Mouse (Mus musculus) heart, postnatal 14 days (tissue): ENCODE results near the gene Inpp5a. TPM values are rescaled to one million over a fixed set of nuclear protein-coding genes. Genes with fewer than 3 reads are reported as not detected.

ENCODE experiments used
- DNase-seq, 2 experiments: peaks; one replicate each; pipeline ENCODE4 v3.0.0; 2021 to 2022
- intact Hi-C: fragments of 180-260 bp; cut with DNase I; formaldehyde crosslinking; loops from one replicate; pipeline ENCODE4 v1.15.1; 2025
- total RNA-seq, 2 experiments: library from RNA; stranded (reverse); gene quantifications; 2 replicates each; pipeline ENCODE4 v1.2.3; 2021

Inpp5a gene
- total RNA-seq, 2 experiments from 2014 or later = 201 to 215 TPM

GRCm38 (mm10) chr7:139368722-139369380, 20.1 kb upstream of the Inpp5a start:
- intact Hi-C loops = no loop called here
- DNase-seq = peak; percentile 81 to 86

GRCm38 (mm10) chr7:139369501-139370088, 19.3 kb upstream of the Inpp5a start:
- intact Hi-C loops = loop anchor here (2.0 kb wide), 1 partner anchor 17 kb away; no protein-coding TSS in a partner anchor
- DNase-seq = no peak

GRCm38 (mm10) chr7:139371389-139371788, 17.5 kb upstream of the Inpp5a start:
- intact Hi-C loops = loop anchor here (2.0 kb wide), 1 partner anchor 15 kb away; no protein-coding TSS in a partner anchor
- DNase-seq = no peak

- intact Hi-C loops = no loop called here
- DNase-seq = no peak
These were observed 11.5 kb upstream of the Inpp5a start for GRCm38 (mm10) chr7:139377381-139377780.

GRCm38 (mm10) chr7:139378355-139378754, 10.6 kb upstream of the Inpp5a start:
- no peak for DNase-seq
- intact Hi-C loops = no loop called here

GRCm38 (mm10) chr7:139379745-139380144, 9.2 kb upstream of the Inpp5a start:
- intact Hi-C loops = no loop called here
- no peak for DNase-seq

GRCm38 (mm10) chr7:139380225-139380624, 8.7 kb upstream of the Inpp5a start:
- intact Hi-C loops = no loop called here

GRCm38 (mm10) chr7:139381877-139382276, 7.0 kb upstream of the Inpp5a start:
- intact Hi-C loops = no loop called here

More at GRCm38 (mm10) chr7:139380225-139380624, 8.7 kb upstream of the Inpp5a start:
- no peak for DNase-seq

GRCm38 (mm10) chr7:139382796-139383195, 6.1 kb upstream of the Inpp5a start:
- intact Hi-C loops = no loop called here
- DNase-seq = no peak

More at GRCm38 (mm10) chr7:139381877-139382276, 7.0 kb upstream of the Inpp5a start:
- DNase-seq = no peak

GRCm38 (mm10) chr7:139384500-139384899, 4.4 kb upstream of the Inpp5a start:
- intact Hi-C loops = no loop called here
- no peak for DNase-seq

- intact Hi-C loops = loop anchor here (5.0 kb wide), 2 partner anchors 138 to 168 kb away; partner anchors contain the start of gene Pwwp2b
- DNase-seq = no peak
These were observed 3.9 kb upstream of the Inpp5a start for GRCm38 (mm10) chr7:139384916-139385530.

GRCm38 (mm10) chr7:139386933-139387690, 1.8 kb upstream of the Inpp5a start:
- intact Hi-C loops = loop anchor here (2.0 to 5.0 kb wide), 3 partner anchors 16 to 170 kb away; partner anchors contain the start of gene Pwwp2b
- no peak for DNase-seq

- DNase-seq = no peak
- intact Hi-C loops = loop anchor here (2.0 to 5.0 kb wide), 3 partner anchors 17 to 171 kb away; partner anchors contain the start of gene Pwwp2b
These were observed 814 bp upstream of the Inpp5a start for GRCm38 (mm10) chr7:139387921-139388669.

- peak in 1 of 2 experiments; percentile 54 for DNase-seq
These were observed 378 bp downstream of the Inpp5a start for GRCm38 (mm10) chr7:139389213-139389761.

GRCm38 (mm10) chr7:139390380-139390779, 1.5 kb downstream of the Inpp5a start:
- peak in 1 of 2 experiments; percentile 48 for DNase-seq
- intact Hi-C loops = loop anchor here (2.0 to 5.0 kb wide), 3 partner anchors 47 to 88 kb away; no protein-coding TSS in a partner anchor

More at GRCm38 (mm10) chr7:139389213-139389761, 378 bp downstream of the Inpp5a start:
- intact Hi-C loops = loop anchor here (1.0 to 5.0 kb wide), 3 partner anchors 23 to 172 kb away; partner anchors contain the start of gene Pwwp2b

- intact Hi-C loops = loop anchor here (2.0 to 5.0 kb wide), 3 partner anchors 46 to 88 kb away; no protein-coding TSS in a partner anchor
- no peak for DNase-seq
These were observed 2.0 kb downstream of the Inpp5a start for GRCm38 (mm10) chr7:139390926-139391325.

- intact Hi-C loops = loop anchor here (2.0 to 5.0 kb wide), 3 partner anchors 46 to 89 kb away; no protein-coding TSS in a partner anchor
- no peak for DNase-seq
These were observed 2.8 kb downstream of the Inpp5a start for GRCm38 (mm10) chr7:139391691-139392090.

- intact Hi-C loops = loop anchor here (5.0 kb wide), 1 partner anchor 45 kb away; no protein-coding TSS in a partner anchor
- no peak for DNase-seq
These were observed 3.2 kb downstream of the Inpp5a start for GRCm38 (mm10) chr7:139392106-139392505.
